Mouse (Mus musculus) adrenal gland, postnatal 36 days (tissue): ENCODE data around the gene Coq8b. TPM values are rescaled to one million over a fixed set of nuclear protein-coding genes. Genes with fewer than 3 reads are reported as not detected.

Experiments
- DNase-seq, 2 experiments: peaks; one replicate each; pipeline ENCODE4 v3.0.0; 2021; ENCODE audit warnings: mixed read lengths in 1 of 2
- total RNA-seq, 2 experiments: library from RNA; stranded (reverse); gene quantifications; 2 replicates each; pipeline ENCODE4 v1.2.3; 2021

The Coq8b gene
- total RNA-seq, 2 experiments from 2014 or later, result 41.3 to 70.6 TPM

DNA sequence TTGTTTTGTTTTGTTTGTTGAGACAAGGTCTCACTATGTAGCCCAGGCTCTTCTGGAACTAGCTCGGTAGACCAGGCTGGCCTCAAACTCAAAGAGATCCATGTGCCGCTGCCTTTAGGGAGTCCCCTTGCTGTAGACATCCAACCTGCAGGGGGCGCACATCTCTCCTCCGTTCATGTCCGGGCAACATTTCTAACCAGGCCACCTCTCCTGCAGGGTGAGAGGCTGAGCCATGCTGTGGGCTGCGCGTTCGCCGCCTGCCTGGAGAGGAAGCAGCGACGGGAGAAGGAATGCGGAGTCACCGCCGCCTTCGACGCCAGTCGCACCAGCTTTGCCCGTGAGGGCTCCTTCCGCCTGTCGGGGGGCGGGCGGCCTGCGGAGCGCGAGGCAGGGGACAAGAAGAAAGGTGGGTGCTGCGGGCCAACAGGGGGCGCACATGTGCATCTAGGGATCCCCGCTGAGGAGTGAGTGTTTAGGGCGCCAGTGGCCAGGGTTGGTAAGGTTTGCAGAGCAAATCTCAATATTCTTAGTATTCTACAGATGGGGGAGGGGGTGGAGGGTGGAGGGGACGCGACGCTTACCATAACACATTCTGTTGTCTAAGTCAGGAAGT is 41.0 kb downstream of the Coq8b start:
- peak in 1 of 2 experiments; percentile 50 for DNase-seq

DNA sequence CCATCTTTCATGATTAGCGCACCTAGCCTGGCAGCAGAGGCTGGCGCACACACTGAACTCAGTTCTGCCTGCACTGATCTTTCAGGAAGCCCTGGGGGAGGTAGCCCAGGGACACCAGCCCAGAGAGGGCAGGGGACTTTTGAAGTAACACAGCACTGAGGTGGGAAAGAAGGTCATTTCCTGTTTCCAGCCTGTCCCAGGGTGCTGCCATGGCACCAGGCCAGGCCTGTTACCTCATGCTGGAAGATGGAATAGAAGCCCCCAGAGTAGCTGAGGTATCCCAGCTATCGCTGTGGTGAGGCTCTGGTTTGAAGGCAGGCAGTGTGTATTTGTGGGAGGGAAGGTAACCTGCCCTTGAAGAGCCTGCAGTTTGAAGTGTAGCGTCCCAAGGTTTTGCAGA is 42.1 kb downstream of the Coq8b start:
- no peak for DNase-seq

DNA sequence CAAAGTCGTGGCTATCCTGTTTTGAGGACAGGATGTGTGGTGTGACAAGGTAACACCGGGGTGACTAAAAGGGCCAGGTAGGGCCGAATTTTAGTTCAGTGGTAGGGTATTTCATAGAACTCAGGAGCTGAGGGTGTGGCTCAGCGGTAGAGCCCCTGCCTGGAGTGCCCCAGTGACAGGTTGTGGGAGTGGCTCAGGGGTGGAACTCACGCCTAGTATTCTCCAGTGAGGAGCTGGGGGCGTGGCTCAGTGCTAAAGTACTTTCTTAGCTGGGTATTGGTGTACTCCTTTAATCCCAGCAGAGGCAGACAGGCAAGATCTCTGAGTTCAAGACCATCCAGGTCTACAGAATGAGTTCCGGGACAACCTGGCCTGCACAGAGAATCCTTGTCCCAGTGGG is 43.2 kb downstream of the Coq8b start:
- no peak for DNase-seq

DNA sequence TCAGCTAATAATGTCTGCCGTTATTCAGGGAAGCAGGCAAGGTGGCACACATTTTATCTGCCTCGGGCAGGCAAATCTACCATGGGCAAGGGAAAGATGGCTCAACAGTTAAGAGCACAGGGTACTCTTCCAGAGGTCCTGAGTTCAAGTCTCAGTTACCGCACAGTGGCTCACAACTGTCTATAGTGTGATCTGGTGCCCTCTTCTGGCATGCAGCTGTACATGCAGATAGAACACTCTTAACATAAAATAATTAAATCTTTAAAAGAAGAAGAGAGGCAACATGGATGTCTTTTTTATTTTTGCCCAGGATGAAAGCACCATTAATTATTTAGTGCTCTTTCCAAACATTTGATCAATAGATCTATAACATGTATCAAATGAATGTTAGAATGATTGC is 44.4 kb downstream of the Coq8b start:
- DNase-seq, result peak in 1 of 2 experiments; percentile 29

DNA sequence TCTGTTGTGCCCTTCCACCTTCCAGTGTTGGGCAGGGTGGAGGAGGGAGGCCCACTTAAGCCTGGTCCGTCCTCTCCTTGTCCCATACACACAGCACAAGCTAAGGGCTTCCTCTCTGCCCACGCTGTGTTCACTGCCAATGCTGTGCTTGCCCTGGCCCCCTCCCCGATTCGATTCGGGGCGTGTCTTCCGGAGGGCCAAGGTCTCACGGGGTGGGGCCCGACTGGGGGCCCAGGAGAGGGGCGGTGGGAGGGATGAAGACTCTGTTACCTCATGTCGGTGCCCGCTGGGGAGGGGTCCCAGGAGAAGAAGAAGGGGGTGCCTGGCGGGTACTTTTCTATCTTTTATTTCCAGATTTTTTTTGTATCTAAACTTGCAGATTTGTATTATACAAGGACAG is 48.9 kb downstream of the Coq8b start:
- DNase-seq, result no peak

DNA sequence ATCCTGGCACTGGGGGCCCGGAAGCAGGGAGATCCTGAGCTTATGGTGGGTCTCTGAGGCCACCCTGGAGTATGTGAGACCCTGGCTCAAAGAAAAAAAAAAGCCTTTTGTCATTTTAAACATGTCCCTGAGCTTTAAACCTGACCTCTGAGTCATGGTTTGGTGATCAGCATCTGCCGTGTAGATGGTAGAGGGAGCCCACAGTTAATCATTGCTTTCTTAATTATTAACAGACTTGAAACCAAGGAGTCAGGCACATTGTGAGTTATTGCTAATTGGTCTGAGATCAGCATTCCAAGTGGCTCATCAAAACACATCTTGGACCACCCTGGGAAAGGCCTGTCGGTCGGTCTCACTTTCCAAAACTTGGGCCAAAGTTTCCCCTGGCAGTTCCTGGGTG is 49.4 kb downstream of the Coq8b start:
- no peak for DNase-seq

DNA sequence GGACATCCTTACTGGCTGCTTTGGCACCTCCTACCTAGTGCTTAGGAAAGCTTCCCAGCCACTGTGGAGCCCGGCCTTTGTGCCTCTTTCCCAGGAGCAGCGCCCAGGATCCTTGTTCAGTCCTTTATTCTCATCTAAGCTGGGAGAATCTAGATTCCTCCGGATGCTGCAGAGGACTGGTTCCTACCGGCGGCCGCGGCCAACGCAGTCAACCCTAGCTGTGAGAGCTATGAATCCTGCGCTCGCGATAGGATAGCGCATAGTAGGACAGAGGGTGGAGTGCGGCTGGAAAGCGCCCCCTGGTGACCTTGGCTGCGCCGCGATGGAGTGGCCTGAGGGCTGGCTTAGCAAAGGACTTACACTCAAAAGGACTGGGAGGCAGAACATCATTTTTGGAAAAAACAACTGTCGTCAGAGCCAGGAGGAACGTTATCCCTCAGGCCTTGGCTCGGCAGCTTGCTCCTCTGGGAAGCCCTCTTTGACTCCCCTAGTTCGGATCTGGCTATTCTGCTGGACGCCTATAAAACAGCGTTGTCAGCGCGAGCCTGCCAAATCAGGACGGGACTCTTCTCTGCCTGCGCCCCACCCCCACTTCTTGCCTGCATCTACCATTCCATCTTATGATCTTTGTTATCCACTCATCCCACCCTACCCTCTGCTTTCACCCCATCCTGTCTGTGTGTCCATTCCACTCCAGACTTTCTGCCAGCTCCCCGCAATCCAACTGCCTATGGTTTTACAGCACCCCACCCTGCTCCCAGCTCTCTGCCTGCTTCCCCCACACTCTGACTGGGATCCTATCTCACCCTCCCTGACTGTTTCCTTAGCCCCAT is 52.3 kb downstream of the Coq8b start:
- DNase-seq, result peak; percentile 31 to 52

DNA sequence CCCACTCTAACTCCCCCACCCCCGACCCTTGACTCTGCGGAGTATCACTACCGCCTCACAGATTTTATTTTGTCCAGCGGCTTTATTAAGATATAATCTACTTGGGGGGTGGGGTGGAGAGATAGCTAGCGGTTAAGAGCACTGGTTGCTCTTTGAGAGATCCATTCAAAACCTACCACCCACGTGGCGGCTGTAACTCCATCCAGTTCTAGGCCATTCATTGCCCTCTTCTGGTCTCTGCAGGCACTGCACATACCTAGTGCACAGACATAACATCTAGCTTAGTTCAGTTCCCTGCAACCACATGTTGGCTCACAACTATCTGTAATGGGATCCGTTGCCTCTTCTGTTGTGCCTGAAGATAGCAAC is 52.9 kb downstream of the Coq8b start:
- DNase-seq, result peak; percentile 65 to 66

DNA sequence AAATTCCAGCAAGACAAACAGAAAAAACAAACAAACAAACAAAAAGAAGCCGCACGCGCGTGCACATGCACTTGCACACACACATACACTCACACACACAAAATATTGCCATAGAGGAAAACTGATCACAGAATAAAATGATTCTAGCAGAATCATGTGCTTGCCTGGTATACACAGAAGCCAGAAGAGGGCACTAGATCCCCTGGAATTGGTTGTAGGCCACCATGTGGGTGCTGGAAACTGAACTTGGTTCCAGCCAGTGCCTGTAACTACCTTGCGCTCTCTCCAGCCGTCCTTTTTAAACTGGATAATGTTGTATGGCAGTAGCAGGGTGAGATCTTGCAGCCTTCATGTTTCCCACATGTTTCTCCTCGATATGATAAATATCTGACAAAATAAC is 55.9 kb downstream of the Coq8b start:
- DNase-seq, result no peak

DNA sequence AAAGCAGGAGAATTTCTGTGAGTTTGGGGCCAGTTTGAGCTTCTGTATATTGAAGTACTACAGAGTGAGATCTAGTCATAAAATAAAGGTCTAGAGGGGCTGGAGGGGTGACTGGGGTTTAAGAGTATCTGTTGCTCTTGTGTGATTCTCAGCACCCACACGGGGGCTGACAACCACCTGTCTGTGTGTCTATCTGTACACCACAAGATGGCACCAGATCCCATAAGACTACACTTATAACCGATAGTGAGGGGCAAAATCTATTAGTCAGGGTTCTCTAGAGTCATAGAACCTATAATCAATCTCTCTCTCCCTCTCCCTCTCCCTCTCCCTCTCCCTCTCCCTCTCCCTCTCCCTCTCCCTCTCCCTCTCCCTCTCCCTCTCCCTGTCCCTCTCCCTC is 57.7 kb downstream of the Coq8b start:
- no peak for DNase-seq

DNA sequence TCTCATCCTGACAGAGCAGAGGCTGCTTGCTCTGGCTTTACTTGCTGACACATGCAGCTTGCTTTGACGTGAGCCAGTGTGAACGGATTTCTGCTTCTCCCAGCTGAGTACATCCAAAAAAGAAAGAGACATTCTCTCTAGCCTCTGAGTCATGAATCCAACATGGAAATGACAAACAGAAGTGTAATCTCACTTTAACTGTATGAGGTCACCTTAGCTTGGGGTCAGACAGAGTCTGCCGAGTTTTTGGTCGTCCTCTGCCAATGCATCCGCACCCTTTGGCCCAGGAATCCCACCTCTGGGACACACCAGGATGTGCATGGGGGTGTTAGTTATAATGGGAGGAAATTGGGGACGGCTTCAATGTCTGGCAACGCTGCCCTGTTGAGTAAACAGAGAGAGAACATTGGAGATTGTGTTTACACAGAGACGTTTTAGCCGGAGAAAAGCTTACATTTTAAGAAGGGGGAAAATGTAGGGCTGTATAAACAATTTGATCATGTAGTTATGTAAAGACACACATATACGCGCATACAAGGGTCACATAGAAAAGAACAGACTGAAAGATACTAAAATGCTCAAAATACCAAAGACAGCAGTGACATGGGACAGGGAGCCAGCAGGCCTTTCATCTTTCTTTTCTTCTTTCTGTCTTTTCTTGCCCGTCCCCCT is 59.1 kb downstream of the Coq8b start:
- peak in 1 of 2 experiments; percentile 32 for DNase-seq

DNA sequence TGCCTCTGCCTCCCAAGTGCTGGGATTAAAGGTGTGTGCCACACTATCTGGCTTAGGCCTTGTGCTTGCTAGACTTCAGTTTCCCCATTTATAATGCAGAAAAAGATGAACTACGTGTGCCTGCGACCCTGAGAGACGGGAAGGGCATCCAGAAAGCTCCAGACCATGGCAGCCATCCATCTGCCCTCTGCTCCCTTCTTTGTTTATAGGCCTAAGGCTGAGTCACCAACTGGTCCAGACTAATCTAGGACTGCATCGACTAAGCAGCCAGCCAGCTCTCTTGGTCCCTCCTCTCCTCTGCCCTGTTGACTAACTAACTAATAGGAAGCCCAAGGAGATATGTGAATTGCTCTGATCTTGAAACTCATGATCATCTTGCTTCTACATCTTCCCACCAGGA is 63.1 kb downstream of the Coq8b start:
- DNase-seq, result peak; percentile 54 to 56

DNA sequence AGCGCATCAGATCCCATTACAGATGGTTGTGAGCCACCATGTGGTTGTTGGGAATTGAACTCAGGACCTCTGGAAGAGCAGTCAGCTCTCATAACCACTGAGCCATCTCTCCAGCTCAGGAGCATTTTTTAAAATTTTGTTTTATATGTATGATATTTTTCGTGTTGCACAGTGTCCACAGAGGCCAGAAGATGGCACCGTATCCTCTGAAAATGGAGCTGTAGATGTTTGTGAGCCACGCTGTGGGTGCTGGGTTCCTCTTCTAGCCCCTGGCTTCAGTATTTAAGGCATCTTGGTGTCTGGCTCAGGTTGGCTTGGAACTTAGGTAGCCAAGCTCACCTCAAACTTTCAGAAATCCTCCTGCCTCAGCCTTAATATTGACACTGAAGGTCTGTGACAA is 63.7 kb downstream of the Coq8b start:
- DNase-seq, result no peak

DNA sequence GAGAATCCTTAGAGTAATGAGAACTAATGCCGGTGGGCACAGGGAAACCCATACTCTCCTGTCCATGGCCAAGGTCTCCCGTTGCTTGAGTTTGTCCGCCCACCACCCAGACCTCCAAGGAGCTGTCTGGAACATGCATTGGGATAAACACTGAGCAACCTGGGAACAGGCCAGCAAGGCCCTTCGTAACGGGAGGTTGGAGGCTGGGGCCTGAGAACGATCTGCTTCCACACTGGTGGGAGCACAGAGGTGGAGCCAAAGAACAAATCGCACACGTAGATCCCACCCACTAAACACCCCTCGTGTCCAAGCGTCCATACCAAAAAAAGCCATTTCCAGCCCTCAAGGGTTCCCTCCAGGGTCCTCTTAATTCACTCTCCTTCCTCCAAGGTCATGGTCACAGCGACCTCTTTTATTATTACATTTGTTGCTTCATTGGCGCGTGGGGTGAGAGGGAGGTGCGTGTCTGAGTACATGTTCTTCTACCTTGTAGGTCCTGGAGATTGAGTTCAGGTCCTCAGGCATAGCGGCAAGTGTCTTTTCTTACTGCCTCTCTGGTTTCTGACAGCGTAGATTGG is 65.3 kb downstream of the Coq8b start:
- DNase-seq, result no peak

DNA sequence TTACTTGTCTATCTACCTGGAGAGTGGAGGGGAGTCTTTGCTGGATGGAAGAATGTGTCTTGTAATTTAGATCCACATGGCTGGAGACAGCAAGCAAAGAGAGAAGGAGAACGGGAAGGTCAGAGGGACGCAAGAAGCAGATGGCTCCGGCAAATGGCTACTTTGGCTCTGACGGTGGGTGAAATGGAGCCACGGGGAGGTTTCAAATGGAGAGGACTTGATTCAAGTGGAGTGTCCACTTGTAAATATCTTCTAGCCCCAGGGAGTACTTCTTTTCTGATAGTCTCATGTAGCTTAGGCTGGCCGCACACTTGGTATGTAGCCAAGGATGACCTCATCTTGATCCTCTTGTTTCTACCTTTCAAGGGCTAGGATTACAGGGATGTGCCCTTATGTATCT is 66.0 kb downstream of the Coq8b start:
- DNase-seq, result no peak

DNA sequence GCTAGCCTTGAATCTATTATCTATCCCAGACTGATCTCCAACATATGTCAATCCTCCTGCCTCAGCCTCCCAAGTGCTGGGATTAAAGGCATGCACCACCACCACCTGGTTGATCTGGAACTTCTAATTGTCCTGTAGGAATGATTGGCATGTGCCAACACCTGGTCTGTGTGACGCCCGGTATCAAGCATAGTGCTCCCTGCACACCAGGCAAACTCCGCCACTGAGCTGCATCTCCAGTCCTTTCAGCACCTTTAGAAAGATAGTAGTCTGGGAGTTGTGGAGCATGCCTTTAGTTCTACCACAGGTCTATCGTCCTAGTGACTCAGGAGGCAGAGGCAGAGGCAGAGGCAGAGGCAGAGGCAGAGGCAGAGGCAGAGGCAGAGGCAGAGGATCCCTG is 67.5 kb downstream of the Coq8b start:
- DNase-seq, result no peak

DNA sequence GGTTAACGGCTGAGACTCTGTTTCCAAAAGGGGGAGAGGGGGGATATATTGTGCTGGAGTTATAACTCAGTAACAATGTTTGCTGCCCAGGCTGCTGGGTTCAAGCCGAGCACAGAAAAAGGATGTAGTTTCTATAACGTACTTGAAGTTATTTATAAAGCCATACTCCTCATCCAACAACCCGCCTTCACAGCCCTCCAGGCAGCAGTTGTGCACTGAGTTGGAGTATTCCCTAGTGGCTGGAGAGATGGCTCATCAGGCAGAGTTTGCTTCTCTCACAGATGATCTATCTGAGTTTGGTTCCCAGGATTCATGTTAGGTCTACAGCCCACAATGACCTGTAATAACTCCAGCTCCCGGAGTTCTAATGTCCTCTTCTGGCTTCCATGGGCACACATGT is 68.0 kb downstream of the Coq8b start:
- DNase-seq, result no peak

DNA sequence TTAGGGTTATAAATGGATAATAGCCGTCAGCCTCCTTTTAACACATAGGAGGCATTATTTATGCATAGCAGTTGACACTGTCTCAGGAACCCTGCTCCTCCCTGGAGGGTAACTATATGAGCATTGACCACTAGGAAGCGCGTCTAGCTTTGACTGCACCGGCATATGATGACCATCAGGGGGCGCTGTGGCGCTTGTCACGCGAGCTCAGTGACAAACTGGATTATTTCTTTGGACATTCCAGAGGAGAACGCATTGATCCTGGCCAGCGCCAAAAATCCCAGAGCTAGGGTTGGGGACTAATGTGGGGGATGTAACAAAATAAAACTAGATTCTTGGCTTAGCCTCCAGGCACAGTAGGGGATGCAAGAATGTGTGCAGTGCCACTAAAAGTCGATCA is 69.3 kb downstream of the Coq8b start:
- DNase-seq, result peak; percentile 73 to 86

DNA sequence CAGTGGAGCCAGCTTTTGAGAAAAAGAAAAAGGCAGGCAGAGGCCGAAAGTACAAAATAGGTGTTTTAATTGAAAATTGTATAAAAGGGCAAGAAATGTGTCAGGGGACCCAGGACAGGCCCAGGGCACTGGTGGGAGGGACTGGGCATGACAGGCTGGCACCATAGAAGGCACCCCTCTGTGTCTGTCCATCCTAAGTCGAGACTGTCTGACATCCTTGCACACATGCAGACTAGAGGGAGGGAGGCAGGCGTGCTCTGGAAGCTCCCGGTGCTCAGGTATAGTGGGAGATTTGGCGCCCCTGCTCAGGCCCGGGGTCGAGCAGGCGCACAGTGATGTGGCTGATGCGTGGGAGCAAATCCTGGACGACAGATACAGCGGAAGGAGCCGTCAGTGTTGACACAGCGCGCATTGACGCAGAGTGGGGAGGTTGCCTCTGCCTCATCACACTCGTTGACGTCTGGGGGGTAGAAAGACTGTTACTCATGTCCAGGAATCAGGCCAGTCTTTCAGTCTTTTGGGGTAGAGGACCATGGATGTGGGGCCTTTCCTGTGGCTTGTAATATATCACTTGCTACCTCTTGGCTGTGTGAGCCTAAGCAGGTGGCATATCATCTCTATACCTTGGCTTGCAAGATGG is 72.4 kb downstream of the Coq8b start:
- no peak for DNase-seq

DNA sequence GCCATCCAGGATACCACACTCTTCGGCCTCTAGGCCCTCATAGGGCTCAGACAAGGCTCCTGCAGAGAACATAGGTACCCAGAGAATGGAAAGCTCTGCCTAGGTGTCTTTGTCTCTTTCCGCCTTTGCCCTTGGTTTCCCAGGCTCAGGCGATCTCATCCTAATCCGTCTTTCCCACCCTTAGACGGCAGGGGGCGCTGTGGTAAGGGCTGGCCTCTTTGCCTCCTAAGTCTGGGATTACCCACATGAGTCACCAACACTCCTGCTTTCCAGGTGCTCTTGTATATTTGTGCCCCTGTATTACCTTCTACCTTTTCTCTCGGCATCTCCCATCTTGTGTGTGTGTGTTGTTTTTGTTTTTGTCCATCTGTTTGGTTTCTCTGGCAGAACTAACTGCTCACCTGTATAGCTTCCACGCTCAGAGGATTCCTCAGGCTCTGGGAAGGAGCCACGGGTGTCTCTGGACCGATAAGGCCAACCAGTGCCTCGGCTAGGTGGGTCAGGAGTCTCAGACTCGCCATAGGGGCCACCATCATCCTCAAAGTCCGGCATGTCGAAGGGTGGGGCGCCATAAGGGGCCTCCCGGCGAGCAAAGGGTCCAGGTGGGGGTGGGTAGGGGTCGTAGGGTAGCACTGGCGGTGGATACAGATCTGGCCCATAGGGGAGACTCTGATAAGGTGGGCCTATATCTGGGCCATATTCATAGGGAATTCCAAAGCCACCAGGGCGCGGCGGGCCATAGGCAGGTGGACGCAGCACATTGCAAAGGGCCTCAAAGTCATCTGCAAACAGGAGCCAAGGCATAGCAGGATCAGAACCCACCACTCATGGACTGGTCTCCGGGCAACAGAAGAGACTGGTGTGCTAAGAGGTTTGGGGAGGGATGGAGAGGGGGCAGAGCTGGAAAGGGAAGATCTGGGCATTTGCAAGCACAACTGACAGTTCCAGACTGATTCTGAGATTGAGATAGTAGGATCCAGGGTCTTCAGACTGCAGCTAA is 73.6 kb downstream of the Coq8b start:
- peak in 1 of 2 experiments; percentile 65 for DNase-seq

DNA sequence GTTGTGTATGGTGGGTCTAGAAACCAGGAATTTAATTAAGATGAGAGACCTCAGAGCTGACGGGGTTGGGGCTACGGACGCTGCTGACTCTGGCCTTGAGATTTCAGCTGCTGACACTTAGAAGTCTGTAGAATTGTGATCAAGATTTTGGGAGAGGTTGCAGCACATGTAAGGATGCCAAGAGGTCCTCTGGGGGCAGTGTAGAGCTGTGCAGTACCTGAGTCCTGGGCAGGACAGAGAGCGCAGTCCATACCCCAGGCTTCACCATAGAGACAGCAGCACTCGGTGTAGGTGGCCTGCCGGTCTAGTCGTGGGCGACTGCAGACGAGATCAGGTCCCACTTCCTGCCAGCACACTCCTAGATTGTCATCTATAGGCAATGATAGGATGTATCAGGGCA is 74.7 kb downstream of the Coq8b start:
- DNase-seq, result no peak
